Mouse (Mus musculus) CH12.LX (cell line): Measurements from ENCODE around the gene Ralgapb.

ENCODE experiments used
- CTCF ChIP-seq, 2 experiments: IDR thresholded peaks in 1 of 2; conservative IDR thresholded peaks in 1 of 2; 2 replicates each; pipeline ENCODE4 v1.5.1; 2011 to 2012; ENCODE audit warnings: low read depth in 2 of 2, low read length in 2 of 2, improper control_type of control experiment in 1 of 2, inconsistent platforms in 1 of 2, mild to moderate bottlenecking in 1 of 2, moderate library complexity in 1 of 2
- GABPA ChIP-seq: IDR thresholded peaks from 2 replicates; pipeline ENCODE4 v1.6.1; 2012; ENCODE audit warnings: low read depth, low read length, improper control_type of control experiment, inconsistent platforms; ENCODE audit not compliant: insufficient replicate concordance
- IRF4 ChIP-seq: IDR thresholded peaks from 2 replicates; pipeline ENCODE4 v1.6.1; 2014; ENCODE audit warnings: low read depth, mild to moderate bottlenecking, inconsistent platforms, low read length, improper control_type of control experiment
- JUND ChIP-seq: conservative IDR thresholded peaks from 2 replicates; pipeline ENCODE4 v1.6.1; 2011; ENCODE audit warnings: low read depth, low read length, improper control_type of control experiment
- MAX ChIP-seq: IDR thresholded peaks from 2 replicates; pipeline ENCODE4 v1.6.1; 2011; ENCODE audit warnings: low read length, improper control_type of control experiment
- POLR2A ChIP-seq: IDR thresholded peaks from 2 replicates; pipeline ENCODE4 v1.6.1; 2011; ENCODE audit warnings: low read depth, mild to moderate bottlenecking, improper control_type of control experiment, low read length
- ZMIZ1 ChIP-seq: IDR thresholded peaks from 2 replicates; pipeline ENCODE4 v1.6.1; 2012; ENCODE audit warnings: low read depth, mild to moderate bottlenecking, inconsistent platforms, low read length, improper control_type of control experiment

DNA sequence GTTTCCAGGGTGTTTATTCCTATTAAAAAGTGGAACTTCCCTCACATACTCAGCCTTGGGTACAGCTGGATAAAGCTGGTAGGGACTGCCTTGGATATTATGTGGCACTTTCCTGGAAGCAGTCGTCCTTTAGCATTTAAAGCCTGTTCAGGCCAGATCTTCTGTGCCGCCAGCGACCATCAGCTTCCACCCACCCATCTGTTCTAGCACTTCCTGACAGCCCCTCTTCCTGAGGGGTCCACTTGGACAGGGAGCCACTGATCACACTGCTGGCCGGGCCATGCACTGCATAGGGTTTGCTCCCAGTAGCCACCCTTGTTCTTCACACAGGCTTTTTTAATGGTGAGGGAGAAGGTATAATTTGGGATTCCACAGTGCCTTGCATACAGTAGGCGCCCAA lies 88.8 kb downstream of the Ralgapb start:
- TF ChIP-seq ZMIZ1: no peak
- no peak for TF ChIP-seq JUND
- TF ChIP-seq IRF4: no peak
- TF ChIP-seq MAX: no peak
- TF ChIP-seq CTCF (conservative IDR thresholded peaks at IDR 0.05 in 1 of 2, IDR thresholded peaks at IDR 0.05 in 1 of 2; ENCODE audit: low read depth in 2 of 2, low read length in 2 of 2): no peak
- no peak for TF ChIP-seq GABPA
- no peak for TF ChIP-seq POLR2A
